Mouse (Mus musculus): ENCODE data around the gene Arpc5.

Gene Arpc5

DNA sequence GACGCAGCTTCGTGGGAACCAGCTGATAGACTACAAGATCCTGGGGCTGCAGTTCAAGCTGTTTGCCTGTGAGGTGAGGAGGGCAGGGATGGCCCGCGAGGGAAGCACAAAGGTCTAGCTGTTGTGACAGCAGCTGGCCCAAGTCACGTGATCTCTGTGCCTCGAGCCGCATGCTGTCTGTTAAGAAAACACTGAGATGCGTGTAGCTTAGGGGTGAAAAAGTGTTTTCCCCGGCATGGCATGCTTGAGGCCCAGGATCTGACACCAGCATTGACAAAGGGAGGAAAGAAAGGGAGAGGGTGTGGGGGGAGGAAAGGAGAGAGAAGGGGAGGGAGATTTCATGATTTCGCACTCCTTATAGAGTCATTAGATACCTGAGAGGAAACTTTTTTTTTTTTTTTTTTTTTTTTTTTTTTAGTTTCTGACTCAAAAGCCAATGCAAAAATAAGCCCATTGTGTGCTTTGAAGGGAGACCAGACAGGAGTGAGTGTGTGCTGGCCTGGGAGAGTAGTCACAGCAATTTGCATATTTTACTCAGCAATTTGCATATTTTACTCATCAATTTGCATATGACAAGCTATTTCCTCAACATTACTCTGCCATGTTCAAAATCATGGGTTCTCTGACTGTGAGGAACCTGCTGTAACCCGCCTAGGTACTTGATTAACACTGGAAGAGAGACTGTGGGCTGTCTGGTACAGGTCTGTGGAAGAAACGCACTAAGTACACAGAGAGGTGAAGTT is 50.9 kb downstream of the Arpc5 start:
- DNase-seq (ENCODE audit: low spot score): no peak

DNA sequence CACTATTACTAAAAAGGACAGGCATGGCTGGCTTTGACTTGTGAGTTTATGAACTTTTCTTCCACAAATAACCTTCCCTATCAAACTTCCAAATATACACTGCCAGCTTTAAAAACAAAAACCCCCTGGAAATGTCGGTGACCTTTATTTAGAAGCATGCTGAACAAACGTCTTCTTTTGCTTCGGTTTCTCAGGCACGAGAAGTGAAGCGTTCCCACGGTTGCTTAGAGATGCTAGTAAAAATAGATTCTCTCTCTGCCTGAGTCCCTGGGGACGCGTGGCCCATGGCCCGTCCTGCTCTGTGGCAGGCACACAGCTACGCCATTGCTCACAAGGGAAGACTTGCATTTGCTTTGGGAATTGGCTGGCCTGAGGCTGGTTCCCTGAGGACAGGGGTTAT is 51.5 kb downstream of the Arpc5 start:
- DNase-seq (ENCODE audit: low spot score): peak; percentile 34

DNA sequence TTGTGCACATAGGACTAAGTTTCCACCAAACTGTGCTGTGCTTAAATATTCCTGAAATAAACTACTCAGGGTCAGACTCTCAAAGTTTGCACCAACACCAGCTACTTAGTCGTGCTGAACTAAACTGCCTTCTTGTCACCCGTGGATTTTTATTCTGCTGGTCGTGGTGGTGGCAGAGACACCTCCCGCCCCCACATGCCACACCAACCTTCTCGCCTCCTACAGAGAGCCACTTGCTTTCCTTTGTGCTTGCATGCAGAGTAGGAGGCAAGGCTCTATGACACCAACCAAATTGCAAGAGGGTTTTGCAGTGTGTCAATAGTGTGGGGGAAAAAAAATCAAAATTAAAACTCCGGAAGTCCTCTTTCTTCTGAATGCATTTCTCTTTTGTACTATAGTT is 53.2 kb downstream of the Arpc5 start:
- no peak for DNase-seq (ENCODE audit: low spot score)

DNA sequence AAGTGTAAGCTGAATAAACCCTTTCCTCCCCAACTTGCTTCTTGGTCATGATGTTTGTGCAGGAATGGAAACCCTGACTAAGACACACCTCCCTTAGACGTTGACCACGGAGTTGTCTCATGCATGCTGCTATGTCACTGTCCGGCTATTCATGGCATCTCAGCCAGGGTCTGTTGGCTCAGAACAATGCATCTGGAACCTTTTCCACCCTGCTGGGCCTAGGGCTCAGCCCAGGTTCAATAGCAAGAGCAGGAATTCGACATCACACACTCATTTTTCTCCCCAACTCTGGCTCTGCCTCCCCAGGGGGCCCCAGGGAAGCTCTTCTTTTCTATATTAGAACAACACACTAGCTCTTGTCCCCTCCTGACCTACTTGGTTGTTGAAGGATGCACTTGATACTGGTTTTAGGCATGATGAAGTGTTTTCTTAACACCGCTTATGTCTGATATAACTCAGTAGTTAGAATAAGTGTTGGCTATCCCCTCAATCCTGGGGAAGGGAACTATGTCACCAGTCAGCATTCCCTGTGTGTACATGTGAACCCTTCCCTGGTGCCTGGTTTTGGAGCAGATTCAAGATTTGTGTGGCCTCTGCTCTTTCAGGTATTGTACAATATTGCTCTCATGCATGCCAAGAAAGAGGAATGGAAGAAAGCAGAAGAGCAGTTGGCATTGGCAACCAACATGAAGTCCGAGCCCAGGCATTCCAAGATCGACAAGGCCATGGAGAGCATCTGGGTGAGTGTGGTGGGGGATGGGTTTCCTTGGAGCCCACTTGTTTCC is 54.8 kb downstream of the Arpc5 start:
- no peak for DNase-seq (ENCODE audit: low spot score)

DNA sequence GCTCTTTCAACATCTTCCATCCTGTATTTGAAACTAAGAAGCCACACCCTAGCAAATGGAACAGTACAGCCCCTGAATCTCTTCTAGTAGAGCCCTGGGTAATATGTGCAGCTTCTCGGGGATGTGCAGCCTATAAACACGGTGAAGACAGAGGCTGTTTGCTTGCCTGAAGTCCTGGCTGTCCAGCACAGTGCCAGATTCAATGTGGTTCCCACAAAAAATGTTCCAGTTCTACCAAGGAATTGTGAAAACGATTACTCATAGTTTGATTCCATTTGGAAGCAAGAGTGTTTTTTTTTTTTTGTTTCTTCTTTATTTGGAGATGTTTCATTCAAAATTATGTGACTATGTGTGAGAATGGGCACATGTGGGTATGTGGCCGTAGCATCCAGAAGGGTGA is 55.4 kb downstream of the Arpc5 start:
- DNase-seq (ENCODE audit: low spot score): no peak

DNA sequence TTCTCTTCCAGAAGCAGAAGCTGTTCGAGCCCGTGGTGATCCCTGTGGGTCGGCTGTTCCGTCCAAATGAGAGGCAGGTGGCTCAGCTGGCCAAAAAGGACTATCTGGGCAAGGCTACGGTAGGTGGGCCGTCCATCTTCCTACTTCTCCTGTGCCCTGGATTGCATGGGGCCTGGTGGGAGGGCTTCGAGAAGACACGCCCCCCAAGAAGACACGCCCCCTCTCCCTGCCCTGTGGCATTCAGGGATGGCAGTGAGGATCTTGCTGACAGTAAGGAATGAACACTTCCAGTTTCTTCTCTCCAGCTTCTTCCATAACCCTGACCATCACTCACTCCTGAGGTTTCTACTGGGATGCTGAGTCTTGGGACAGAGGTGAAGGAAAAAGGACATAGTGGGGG is 57.9 kb downstream of the Arpc5 start:
- DNase-seq (ENCODE audit: low spot score): no peak

Data from spleen, adult 12 weeks (tissue).